Mouse (Mus musculus): ENCODE data around the gene Pdlim5.

Pdlim5 gene

DNA sequence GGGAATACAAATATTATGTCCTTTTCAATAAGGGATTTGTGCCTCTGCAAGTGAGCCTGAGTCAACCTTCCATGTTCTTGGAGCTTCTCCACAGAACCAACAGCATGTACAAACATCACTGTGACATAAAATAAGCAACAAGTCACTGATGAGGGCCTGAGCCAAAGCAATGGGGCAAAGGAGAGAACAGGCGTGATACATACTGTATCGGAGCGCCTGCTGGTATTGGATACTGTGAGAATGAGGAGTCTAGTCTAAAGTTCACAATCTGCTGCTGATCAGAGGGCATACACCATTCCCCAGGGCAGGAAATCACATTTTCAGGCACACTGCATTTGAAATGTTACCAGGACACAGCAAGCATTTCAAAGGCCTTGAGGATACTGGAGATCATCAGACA is 119.0 kb downstream of the Pdlim5 start:
- no peak for TF ChIP-seq GATA4 (IDR thresholded peaks at IDR 0.05; ENCODE audit: insufficient replicate concordance, low read length)

DNA sequence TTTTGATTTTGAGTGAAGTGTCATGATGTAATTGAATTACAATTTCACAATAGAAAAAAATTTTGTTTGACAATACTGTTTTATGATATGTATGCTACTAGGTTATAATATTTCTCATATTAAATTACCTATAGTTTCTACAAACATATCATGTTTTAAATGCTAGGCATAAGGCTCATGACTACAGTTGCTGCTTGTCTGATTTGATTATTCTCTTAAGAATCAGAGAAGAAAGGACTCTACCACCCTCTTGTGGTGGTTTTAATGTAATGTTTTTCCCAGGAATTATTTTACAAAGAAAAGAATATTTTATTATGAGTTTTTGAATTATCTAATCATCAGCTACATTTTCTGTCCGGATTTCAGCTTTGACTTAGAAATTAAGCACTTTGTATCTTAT is 120.5 kb downstream of the Pdlim5 start:
- no peak for TF ChIP-seq GATA4 (IDR thresholded peaks at IDR 0.05; ENCODE audit: insufficient replicate concordance, low read length)

GRCm38 (mm10) chr3:142274451-142274850 is 121.0 kb downstream of the Pdlim5 start:
- no peak for TF ChIP-seq GATA4 (IDR thresholded peaks at IDR 0.05; ENCODE audit: insufficient replicate concordance, low read length)

GRCm38 (mm10) chr3:142273265-142273664 is 122.2 kb downstream of the Pdlim5 start:
- TF ChIP-seq GATA4 (IDR thresholded peaks at IDR 0.05; ENCODE audit: insufficient replicate concordance, low read length), result no peak

- TF ChIP-seq GATA4 (IDR thresholded peaks at IDR 0.05; ENCODE audit: insufficient replicate concordance, low read length), result no peak
Observed at GRCm38 (mm10) chr3:142256371-142256770, 139.1 kb downstream of the Pdlim5 start.

GRCm38 (mm10) chr3:142252086-142252485 is 143.4 kb downstream of the Pdlim5 start:
- no peak for TF ChIP-seq GATA4 (IDR thresholded peaks at IDR 0.05; ENCODE audit: insufficient replicate concordance, low read length)

DNA sequence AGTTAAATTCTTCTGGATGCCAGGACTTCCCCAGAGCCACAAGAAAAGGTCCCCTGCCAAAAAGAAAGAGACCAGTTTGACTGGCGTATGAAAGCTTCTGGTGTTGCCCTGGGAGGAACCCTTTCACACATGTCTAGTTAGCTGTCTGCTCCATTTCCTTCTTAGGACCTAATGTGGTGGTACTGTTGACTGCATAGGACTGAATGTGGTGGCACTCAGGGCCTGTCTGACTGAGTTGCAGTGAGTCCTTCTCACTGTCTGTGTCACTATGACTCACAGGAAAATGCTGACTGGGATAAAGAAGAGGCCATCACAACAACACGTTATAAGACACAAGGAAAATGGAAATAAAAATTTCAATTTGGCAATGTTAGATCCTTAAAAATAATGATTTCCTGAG is 146.0 kb downstream of the Pdlim5 start:
- no peak for TF ChIP-seq GATA4 (IDR thresholded peaks at IDR 0.05; ENCODE audit: insufficient replicate concordance, low read length)

DNA sequence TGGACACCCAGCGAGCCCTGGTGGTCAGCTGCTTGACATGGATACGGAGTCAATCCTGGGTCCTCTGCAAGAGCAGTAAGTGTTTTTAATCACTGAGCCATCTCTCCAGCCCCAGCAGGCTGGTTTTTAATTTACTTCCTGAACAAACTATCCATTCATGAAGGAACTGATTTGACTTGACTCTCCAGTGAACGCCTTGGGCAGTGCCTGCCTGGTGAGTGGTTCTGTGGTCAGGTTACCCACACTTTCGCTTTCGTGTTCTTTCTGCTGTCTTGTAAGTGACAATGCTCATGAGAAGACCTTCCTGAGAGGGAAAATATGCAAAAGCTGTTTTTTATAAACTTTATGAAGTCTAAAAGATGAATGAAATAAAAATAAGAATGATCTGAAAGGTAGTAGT is 152.2 kb downstream of the Pdlim5 start:
- TF ChIP-seq GATA4 (IDR thresholded peaks at IDR 0.05; ENCODE audit: insufficient replicate concordance, low read length), result no peak

DNA sequence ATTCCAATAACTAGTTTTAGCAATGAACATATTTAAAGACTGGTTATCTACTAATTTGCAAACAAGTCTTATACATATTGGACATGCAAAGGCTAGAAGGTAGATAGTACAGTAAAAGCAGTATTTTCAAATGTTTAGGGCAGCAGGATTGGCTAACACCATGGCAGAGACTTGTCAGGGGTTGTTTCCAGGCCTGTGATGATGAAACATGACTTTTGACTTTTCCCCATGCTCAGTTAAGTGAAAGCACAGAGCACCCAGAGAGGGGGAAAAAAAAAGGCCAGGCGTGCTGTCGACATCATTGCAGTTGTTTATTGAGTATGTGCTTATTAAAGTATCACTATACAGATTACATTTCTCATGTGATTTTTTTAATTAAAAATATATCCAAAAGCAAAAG is 156.2 kb downstream of the Pdlim5 start:
- TF ChIP-seq GATA4 (IDR thresholded peaks at IDR 0.05; ENCODE audit: insufficient replicate concordance, low read length), result no peak

DNA sequence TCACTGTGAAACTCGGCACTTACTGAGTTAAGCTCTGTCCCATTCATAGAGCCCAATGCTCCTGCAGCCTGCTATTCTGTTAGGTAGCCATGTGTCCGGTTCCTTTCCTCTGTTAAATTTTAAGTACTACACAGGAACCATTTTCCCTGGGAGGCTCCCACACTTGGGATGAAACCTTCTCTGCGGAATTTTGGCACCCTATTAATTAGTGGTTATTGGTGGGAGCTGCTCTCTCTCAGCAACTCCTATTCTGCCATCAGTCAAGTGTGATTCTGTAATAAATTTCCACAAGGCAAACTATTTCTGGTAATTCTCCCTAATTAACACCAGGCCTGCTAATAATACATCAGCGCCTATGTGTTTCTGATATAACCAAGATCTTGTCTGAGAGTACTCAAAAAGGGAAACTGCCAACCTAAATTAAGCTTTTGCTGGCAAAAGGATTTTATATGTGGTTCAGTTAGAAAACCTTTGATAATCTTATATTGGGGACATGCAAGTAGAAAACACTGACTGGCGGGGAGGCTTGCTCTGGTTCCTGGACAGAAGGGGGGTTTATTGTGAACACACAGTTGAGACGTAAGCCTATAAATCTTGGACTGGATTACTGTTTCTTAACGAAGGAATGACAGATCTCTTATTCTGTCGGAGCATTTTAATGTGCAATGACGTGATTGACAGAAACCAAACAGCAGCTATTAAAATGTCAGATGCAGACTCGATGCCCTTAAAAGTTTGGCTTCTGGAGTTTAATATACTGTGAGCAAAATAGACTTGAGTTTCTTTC is 157.0 kb downstream of the Pdlim5 start:
- no peak for TF ChIP-seq GATA4 (IDR thresholded peaks at IDR 0.05; ENCODE audit: insufficient replicate concordance, low read length)

DNA sequence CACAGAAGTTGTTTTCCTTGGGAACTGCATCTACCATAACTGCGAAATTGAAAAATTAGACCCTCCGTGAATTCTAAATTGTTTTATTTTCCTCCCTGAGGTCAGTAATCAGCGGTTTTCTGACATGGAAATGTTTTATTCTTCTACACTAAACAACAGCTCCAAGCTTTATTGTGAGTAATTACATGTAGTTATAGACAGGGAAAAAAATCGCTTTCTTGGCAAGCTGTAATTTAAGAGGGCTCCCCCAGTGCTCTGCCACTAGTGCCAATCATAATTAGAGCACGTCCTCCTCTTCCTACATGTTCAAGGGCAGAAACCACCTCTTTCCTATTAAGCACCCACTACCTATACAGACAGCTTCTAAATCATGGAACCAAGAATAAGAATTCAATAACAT is 157.9 kb downstream of the Pdlim5 start:
- no peak for TF ChIP-seq GATA4 (IDR thresholded peaks at IDR 0.05; ENCODE audit: insufficient replicate concordance, low read length)

DNA sequence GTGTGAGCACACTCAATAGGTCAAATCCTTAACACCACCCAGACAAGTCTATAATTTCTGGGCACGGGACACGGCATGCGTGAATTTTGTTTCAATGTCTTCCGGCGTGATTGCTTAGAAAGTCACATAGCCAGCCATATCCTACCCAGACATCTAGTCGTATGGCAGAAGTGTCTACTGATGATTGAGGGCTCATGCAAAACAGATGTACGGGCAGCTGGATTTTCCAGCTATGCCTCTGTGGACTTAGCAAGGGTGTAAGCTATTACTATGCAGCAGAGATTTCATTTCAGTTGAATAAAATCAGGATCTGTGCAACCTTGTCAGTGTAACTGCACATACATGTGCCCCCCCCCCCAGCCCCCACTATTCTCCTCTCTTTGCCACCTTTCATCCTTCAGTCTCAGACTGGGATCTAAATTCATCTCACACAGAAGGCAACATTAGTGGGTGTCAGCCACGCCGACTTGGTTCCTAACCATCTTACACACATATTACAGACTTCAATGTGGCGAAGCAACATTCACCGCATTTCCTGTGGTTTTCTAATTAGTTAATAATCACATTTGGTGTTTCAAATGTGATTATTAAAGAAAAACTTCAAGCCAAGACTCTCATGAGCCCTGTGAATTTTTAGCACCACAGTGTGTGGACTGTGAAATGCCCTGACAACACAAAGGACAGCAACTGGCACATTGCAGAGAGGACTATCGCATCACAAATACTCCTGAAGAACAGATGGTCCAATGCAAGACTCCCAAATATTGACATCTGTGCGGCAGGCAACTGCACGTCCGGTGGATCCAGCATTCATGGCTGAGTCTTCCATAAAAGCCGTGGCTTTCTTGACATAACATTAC is 161.7 kb downstream of the Pdlim5 start:
- TF ChIP-seq GATA4 (IDR thresholded peaks at IDR 0.05; ENCODE audit: insufficient replicate concordance, low read length), result no peak

- TF ChIP-seq GATA4 (IDR thresholded peaks at IDR 0.05; ENCODE audit: insufficient replicate concordance, low read length), result no peak
Observed at GRCm38 (mm10) chr3:142228665-142229064, 166.8 kb downstream of the Pdlim5 start.

DNA sequence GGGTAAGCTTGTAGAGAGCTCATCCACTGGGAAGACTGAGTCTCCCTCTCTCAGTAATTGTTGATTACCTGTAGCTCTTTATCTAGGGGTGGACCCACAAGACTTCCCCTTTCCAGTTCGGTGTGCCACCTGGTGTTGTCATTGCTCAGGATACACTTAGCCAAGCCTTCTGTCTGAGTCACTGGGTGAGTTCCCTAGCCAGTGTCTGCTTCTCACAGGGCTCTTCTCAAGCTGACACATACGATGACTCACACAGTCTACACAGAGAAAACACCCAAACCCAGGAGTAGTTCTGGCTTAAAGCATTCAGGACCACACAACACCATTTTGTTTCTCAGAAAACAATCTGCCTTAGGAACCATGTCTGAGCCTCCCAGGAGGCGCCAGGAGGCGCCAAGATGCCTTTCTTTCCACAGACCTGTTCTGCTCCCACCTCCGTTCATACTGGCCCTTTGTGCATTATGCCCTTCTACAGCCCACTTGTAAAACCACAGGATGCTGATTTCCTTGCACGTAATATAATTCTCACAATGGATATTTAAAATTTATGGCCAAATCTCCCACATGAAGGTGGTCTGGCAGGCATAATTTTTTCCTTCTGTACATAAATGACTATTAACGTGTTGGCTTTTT is 172.9 kb downstream of the Pdlim5 start:
- TF ChIP-seq GATA4 (IDR thresholded peaks at IDR 0.05; ENCODE audit: insufficient replicate concordance, low read length), result no peak

DNA sequence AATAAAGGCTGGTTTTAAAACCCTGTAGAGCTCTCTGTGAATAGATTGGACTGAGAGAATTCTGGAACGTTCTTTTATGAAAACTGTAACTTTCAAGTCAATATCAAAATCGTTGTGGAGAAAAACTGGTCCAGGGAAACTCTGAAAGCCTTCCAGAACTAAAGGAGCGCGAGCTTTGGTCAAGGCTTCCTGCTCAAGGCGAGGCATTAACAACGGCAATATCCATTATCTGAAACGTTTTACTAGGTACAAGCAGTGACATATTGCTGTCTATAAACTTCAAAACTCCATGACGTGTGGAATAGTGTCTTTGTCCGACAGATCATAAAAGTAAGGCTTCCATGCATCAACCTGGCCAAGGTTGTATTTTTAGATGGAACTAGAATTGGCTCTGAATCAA is 175.6 kb downstream of the Pdlim5 start:
- TF ChIP-seq GATA4 (IDR thresholded peaks at IDR 0.05; ENCODE audit: insufficient replicate concordance, low read length), result no peak

DNA sequence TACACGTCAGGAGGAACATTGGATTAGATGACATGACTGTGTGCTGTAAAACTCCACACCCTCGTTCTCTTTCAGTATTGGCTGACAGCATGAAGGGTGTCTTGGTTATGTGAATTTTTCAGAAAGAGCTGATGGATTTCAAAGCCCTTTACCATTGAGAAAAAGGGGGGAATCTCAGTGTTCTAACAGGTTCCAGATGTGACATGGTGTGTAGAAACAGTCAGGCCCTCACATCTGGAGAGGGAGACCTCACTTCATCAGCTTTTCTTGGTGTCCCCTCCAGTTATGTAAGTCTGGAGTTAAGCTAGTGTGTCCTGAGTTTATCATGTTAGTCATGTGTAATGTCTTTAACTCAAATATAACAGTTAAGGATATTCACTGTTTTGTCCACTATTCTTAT is 182.7 kb downstream of the Pdlim5 start:
- no peak for TF ChIP-seq GATA4 (IDR thresholded peaks at IDR 0.05; ENCODE audit: insufficient replicate concordance, low read length)
